ENCODE assay signal across 7 mouse cellular contexts in the genomic region with DNA sequence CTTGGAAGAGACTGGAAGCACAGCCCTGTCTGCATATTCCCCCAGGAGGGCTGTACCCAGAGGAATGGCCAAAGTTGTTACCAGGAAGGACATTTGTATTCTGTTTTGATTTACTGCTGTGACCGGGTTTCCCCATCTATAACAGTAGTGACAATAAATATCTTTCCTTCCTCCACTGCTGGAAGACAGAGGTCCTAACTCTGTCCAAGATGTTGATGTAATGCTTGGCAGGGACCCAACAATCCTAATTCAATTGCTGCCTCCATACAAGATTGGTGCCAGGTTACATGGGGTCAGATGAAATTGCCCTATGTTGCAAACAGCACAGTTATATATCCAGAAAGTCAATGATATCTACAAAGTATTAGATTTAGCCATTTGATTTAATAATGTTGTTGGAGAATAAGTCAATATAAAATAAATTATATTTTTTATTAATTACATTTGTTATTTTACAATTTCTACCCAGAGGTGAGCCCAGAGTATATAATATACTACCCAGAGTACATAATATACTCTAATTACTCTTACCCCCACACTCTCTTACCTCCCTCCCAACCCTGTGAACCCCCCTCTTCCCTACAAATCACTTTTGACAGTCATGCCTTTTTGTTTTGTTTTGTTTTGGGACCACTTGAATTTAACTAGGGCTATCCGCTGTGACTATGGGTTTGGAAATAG.
A peak's percentile ranks its signal among the peaks of the same experiment; 100 is the strongest.
DNase-seq lines count a peak whose midpoint lies in the region; ATAC-seq and TF ChIP-seq lines count a peak whose summit lies in the region.

No protein-coding gene starts in this region.

- TF ChIP-seq POLR2A in kidney, adult 2 months (IDR thresholded peaks at IDR 0.05; ENCODE audit: low read depth, low read length): no peak

- H3K4me2 ChIP-seq in neural tube, embryonic 13.5 days: no peak overlapping the region
- no peak overlapping the region for H3K4me2 ChIP-seq in neural tube, embryonic 15.5 days
- H3K4me2 ChIP-seq in neural tube, embryonic 14.5 days (ENCODE audit: low read depth, low read length): no peak overlapping the region

- 55% methylated on average over 2 of the region's 2 CpGs for WGBS in neural tube, embryonic 13.5 days
- 50% methylated on average over 2 of the region's 2 CpGs for WGBS in neural tube, embryonic 15.5 days
- WGBS in kidney, adult 2 months: 50% methylated on average over 2 of the region's 2 CpGs
- WGBS in neural tube, embryonic 14.5 days: 42% methylated on average over 2 of the region's 2 CpGs

- H3K4me3 ChIP-seq in neural tube, embryonic 13.5 days: no peak overlapping the region
- no peak overlapping the region for H3K4me3 ChIP-seq in neural tube, embryonic 15.5 days (replicated peaks)
- H3K4me3 ChIP-seq in kidney, adult 2 months (ENCODE audit: insufficient read depth, low read depth, low read length): no peak overlapping the region
- H3K4me3 ChIP-seq in neural tube, embryonic 14.5 days (ENCODE audit: low read depth, low read length): no peak overlapping the region

- no peaks in the 10 kb centered on the region for H3K9me3 ChIP-seq in neural tube, embryonic 13.5 days
- H3K9me3 ChIP-seq in neural tube, embryonic 15.5 days (replicated peaks): no peaks in the 10 kb centered on the region
- H3K9me3 ChIP-seq in neural tube, embryonic 14.5 days (ENCODE audit: control insufficient read depth, low read length): no peaks in the 10 kb centered on the region

- 0 out of 2 replicates have a peak, but pooled peaks have one; percentile 42 for ATAC-seq in neural tube, embryonic 13.5 days (ENCODE audit: low read depth)
- ATAC-seq in neural tube, embryonic 15.5 days (ENCODE audit: low FRiP score): no peak
- peak; percentile 63; the same call in 1 of the 2 replicates for ATAC-seq in neural tube, embryonic 14.5 days (ENCODE audit: low read depth)

- H3K27ac ChIP-seq in neural tube, embryonic 13.5 days (replicated peaks): no peak overlapping the region
- H3K27ac ChIP-seq in neural tube, embryonic 15.5 days (replicated peaks): no peak overlapping the region
- H3K27ac ChIP-seq in kidney, adult 2 months (ENCODE audit: insufficient read depth, low read depth, low read length): no peak overlapping the region
- H3K27ac ChIP-seq in neural tube, embryonic 14.5 days (ENCODE audit: low read depth, low read length): no peak overlapping the region

- H3K27me3 ChIP-seq in neural tube, embryonic 13.5 days: peaks cover 6% of the 10 kb centered on the region; the same call in 1 of the 2 replicates
- H3K27me3 ChIP-seq in neural tube, embryonic 15.5 days (replicated peaks): no peaks in the 10 kb centered on the region
- no peaks in the 10 kb centered on the region for H3K27me3 ChIP-seq in kidney, adult 2 months (replicated peaks; ENCODE audit: control insufficient read depth, insufficient read depth, low read length)
- no peaks in the 10 kb centered on the region for H3K27me3 ChIP-seq in neural tube, embryonic 14.5 days (ENCODE audit: control insufficient read depth, insufficient read depth, low read length)

- DNase-seq in gonadal fat pad, adult 2 months (ENCODE audit: low read depth): peak; percentile 45
- DNase-seq in kidney, adult 2 months: peak; percentile 83
- DNase-seq in spleen, adult 18-20 months: no peak
- no peak for DNase-seq in thymus, adult 18-20 months

- H3K9ac ChIP-seq in neural tube, embryonic 13.5 days: no peak overlapping the region
- no peak overlapping the region for H3K9ac ChIP-seq in neural tube, embryonic 15.5 days (replicated peaks)
- no peak overlapping the region for H3K9ac ChIP-seq in neural tube, embryonic 14.5 days (replicated peaks; ENCODE audit: low read depth, low read length)

- H3K36me3 ChIP-seq in neural tube, embryonic 13.5 days: no peaks in the 10 kb centered on the region
- no peaks in the 10 kb centered on the region for H3K36me3 ChIP-seq in neural tube, embryonic 15.5 days
- no peaks in the 10 kb centered on the region for H3K36me3 ChIP-seq in kidney, adult 2 months (ENCODE audit: control insufficient read depth, insufficient read depth, low read length)
- H3K36me3 ChIP-seq in neural tube, embryonic 14.5 days (ENCODE audit: control insufficient read depth, insufficient read depth, low read length): no peaks in the 10 kb centered on the region

- H3K4me1 ChIP-seq in neural tube, embryonic 13.5 days (replicated peaks): peaks cover 15% of the 10 kb centered on the region
- peaks cover 14% of the 10 kb centered on the region; the same call in 1 of the 2 replicates for H3K4me1 ChIP-seq in neural tube, embryonic 15.5 days
- no peaks in the 10 kb centered on the region for H3K4me1 ChIP-seq in kidney, adult 2 months (ENCODE audit: control insufficient read depth, insufficient read depth, low read length)
- H3K4me1 ChIP-seq in neural tube, embryonic 14.5 days (ENCODE audit: control insufficient read depth, insufficient read depth, low read length): peaks cover 4% of the 10 kb centered on the region; the same call in 1 of the 2 replicates

- TF ChIP-seq CTCF in kidney, adult 2 months (conservative IDR thresholded peaks at IDR 0.05; ENCODE audit: insufficient read depth, insufficient read length, low read depth, low read length): no peak

Comparison
In these comparisons a context has a peak if more than half of its experiments do, and no peak if none do; other contexts are left out.
1. DNase-seq: peak in gonadal fat pad, adult 2 months (single experiment) and kidney, adult 2 months (single experiment); none in spleen, adult 18-20 months (0 of 2) and thymus, adult 18-20 months (0 of 2).